Mouse (Mus musculus) heart, embryonic 10.5 days (tissue): ENCODE data around the gene Calm3. TPM values are rescaled to one million over a fixed set of nuclear protein-coding genes. Genes with fewer than 3 reads are reported as not detected.
A peak's percentile ranks its signal among the peaks of the same experiment; 100 is the strongest.
"Not testable (repeated sequence)": the region's sequence is repeated elsewhere in the genome, so short reads cannot be mapped to it uniquely, and the experiment has no call there.

Experiments used
- DNase-seq: peaks from one replicate; pipeline ENCODE4 v3.0.0-alpha.2; 2017; ENCODE audit warnings: low spot score
- H3K27ac ChIP-seq: fragments of 300-500 bp; sonication (generic); 2 replicates; pipeline ENCODE4 v1.5.1; 2016; ENCODE audit warnings: mild to moderate bottlenecking
- H3K27me3 ChIP-seq: fragments of 300-500 bp; sonication (generic); 2 replicates; pipeline ENCODE4 v1.6.1; 2016; ENCODE audit warnings: mild to moderate bottlenecking; ENCODE audit not compliant: poor library complexity, insufficient read depth, severe bottlenecking
- H3K36me3 ChIP-seq: fragments of 300-500 bp; sonication (generic); 2 replicates; pipeline ENCODE4 v1.6.1; 2016; ENCODE audit warnings: mild to moderate bottlenecking, moderate library complexity
- H3K4me1 ChIP-seq: fragments of 300-500 bp; sonication (generic); 2 replicates; pipeline ENCODE4 v1.6.1; 2016; ENCODE audit warnings: mild to moderate bottlenecking
- H3K4me3 ChIP-seq: fragments of 300-500 bp; sonication (generic); 2 replicates; pipeline ENCODE4 v1.5.1; 2016; ENCODE audit warnings: mild to moderate bottlenecking, moderate library complexity
- H3K9me3 ChIP-seq: fragments of 300-500 bp; sonication (generic); 2 replicates; pipeline ENCODE4 v1.6.1; 2016; ENCODE audit warnings: mild to moderate bottlenecking, moderate library complexity
- WGBS: fragments of 180-500 bp; shearing (Covaris S2); methylation state at CpG from one replicate; pipeline ENCODE4 v1.1.7; 2016; 5-methylcytosine and 5-hydroxymethylcytosine counted together
- polyA plus RNA-seq: library from polyadenylated mRNA; unstranded; fragments of >200 nt; fragmentation: Nextera tagmentation; extraction: Ambion mirVana; gene quantifications from 2 replicates; pipeline ENCODE4 v1.2.1, GENCODE M21; 2016

The Calm3 gene
- polyA plus RNA-seq: 114 and 117 TPM in 2 replicates

DNA sequence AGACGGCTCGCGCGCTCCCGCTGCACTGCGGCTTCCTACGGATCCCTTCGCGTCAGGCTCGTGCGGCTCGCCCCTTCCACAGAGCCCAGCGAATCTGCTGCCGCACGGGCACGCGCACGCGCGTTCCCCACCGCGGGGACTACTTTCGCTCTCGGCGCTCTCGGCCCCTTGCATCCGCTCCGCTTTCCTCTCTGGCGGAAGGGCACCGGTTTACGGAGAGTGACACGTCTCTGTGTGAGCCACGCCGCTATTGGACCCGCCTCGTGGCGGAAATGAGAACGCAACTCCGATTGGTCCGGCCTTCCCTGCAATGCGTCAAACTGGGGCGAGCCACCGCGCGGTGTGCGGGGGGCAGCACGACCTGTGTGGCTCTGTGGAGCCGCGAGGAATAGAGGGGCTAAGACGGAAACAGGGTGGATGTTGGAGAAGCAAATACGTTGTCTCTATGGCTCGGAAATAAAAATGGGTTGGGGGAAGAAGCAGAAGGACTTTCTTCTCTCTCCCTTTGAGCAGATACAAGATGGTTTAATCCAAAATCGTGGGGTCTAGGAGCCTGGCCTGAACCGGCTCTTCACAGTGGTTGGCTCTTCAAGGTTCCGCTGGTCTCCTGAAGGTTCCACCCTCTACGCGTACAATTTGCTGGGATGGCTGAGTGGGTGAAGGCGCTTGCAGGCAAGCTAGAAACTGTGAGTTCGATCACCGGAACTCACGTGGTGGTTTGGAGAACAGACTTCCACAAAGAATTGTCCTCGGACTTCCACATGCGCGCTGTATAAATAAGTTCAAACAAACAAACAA, at the start of gene Calm3:
TSS of gene Calm3 (minus strand) at position 78 of the 798 bp plus-strand sequence.
- peak; percentile 99 for DNase-seq
- Histone ChIP-seq H3K36me3 (peaks cover 20% of the 10 kb centered on the region), H3K9me3 (no peaks in the 10 kb centered on the region), H3K4me3 (peak within 1 kb of the TSS; percentile 95), H3K27me3 (no peaks in the 10 kb centered on the region), H3K4me1 (peaks cover 38% of the 10 kb centered on the region), H3K27ac (peak within 1 kb of the TSS; percentile 98)
- 1% methylated on average over 58 of the region's 64 CpGs for WGBS

DNA sequence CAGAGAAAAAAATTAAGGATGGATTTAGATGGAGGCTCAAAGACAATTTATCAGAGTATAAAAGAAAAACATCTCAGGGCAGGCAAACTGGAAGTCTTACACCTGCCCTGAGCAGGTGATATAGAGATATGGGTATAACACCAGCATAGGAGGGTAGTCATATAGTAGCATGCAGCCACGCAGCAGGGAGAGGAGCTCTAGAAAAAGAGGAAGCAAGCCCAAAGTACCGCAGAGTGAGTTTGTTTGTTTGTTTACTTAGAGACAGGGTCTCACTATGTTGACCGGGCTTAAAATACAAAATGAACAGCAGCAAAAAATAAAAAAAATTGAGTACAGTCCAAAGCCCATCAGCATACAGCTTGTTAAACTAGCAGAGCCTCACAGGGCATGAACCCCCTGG, 47.2 kb upstream of the Calm3 start:
- 81% methylated on average over 3 of the region's 3 CpGs for WGBS

GRCm38 (mm10) chr7:16968414-16968813, 44.5 kb upstream of the Calm3 start:
- DNase-seq: no peak
- no peaks in the 10 kb centered on the region for H3K36me3 ChIP-seq
- no peaks in the 10 kb centered on the region for H3K4me1 ChIP-seq
- H3K9me3 ChIP-seq: no peaks in the 10 kb centered on the region
- no peak overlapping the region for H3K27ac ChIP-seq
- no peaks in the 10 kb centered on the region for H3K27me3 ChIP-seq
- H3K4me3 ChIP-seq: no peak overlapping the region
- 79% methylated on average over 6 of the region's 6 CpGs for WGBS

More for the DNA sequence above, 47.2 kb upstream of the Calm3 start:
- Histone ChIP-seq H3K36me3 (no peaks in the 10 kb centered on the region), H3K27ac (no peak overlapping the region), H3K4me3 (no peak overlapping the region), H3K27me3 (no peaks in the 10 kb centered on the region), H3K9me3 (no peaks in the 10 kb centered on the region), H3K4me1 (peaks cover 6% of the 10 kb centered on the region; the same call in 1 of the 2 replicates)
- no peak for DNase-seq

- H3K36me3 ChIP-seq: no peaks in the 10 kb centered on the region
- H3K4me1 ChIP-seq: peaks cover 6% of the 10 kb centered on the region
- H3K9me3 ChIP-seq: no peaks in the 10 kb centered on the region
- H3K4me3 ChIP-seq: no peak overlapping the region
- no peak for DNase-seq
- H3K27me3 ChIP-seq: peaks cover 23% of the 10 kb centered on the region
- H3K27ac ChIP-seq: no peak overlapping the region
- 70% methylated on average over 5 of the region's 5 CpGs for WGBS
These were observed 37.8 kb upstream of the Calm3 start for GRCm38 (mm10) chr7:16961678-16962077.

GRCm38 (mm10) chr7:16959539-16960187, 35.7 kb upstream of the Calm3 start, which contains the start of gene Pnmal1:
TSS of gene Pnmal1 (plus strand) at chr7:16959679.
- no peaks in the 10 kb centered on the region for H3K9me3 ChIP-seq
- H3K36me3 ChIP-seq: no peaks in the 10 kb centered on the region
- WGBS: 33% methylated on average over 17 of the region's 17 CpGs
- peak within 1 kb of the TSS; percentile 27; the same call in 1 of the 2 replicates for H3K4me3 ChIP-seq
- peaks cover 23% of the 10 kb centered on the region for H3K27me3 ChIP-seq
- DNase-seq: no peak
- no peak within 1 kb of the TSS for H3K27ac ChIP-seq
- peaks cover 6% of the 10 kb centered on the region for H3K4me1 ChIP-seq

DNA sequence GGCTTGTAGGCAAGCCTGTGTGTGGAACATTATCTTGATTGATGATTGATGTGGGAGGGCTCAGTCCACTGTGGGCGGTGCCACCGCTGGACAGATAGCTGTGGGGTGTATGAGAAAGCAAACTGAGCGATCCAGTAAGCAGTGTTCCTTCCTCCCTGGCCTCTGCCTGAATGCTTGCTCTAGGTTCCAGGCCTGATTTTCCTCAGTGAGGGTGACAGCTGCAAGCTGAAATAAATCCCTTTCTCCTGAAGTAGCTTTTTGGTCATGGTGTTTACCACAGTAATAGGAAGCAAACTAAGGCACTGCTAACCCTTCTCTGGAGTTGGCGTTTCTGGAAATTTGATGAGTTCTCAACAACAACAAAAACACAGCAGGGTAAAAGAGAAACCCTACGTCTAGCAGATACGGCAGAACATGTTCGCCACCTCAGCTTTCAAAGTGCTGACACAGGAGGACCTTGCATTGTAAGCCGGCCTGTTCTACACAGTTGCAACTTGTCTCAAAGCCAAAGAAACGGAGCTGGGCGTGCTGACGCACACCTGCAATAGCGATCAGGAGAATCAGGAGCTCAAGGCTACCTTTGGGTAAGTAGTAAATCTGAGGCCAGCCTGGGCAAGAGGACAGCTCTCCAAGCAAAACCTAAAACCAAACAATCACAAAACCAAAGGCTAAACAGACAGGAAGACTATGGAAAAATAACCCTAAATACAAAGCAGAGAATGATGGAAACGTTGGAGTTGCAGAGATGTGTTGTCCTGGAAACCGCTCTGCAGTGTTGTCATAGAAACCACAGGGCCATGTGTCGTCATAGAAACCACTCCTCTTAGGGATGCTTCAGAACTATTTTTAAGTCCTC, 32.7 kb upstream of the Calm3 start:
- no peak overlapping the region for H3K4me3 ChIP-seq

DNA sequence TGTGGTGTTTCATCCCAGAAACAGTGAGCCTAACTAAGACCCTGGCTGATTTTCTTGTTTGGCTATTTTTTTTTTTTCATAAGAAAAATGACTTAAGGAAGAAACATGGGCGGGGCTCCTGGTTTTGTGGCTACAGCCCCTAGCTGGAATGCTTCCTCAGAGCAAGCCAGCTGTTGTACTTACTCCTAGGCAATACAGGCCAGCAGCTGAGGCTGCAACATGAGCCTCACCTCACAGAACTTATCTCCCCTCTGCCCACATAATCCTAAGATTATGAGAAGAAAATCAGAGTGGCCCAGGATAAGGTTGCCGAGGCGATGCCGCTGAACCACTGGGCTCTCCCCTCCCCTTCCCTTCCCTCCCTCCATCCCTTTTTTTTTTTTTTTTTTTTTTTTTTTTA, 31.8 kb upstream of the Calm3 start:
- no peaks in the 10 kb centered on the region for H3K9me3 ChIP-seq
- DNase-seq: no peak
- whole genome bisulfite sequencing: 61% methylated on average over 4 of the region's 4 CpGs
- H3K27ac ChIP-seq: no peak overlapping the region
- H3K27me3 ChIP-seq: peaks cover 12% of the 10 kb centered on the region
- H3K36me3 ChIP-seq: no peaks in the 10 kb centered on the region
- no peak overlapping the region for H3K4me3 ChIP-seq
- H3K4me1 ChIP-seq: peaks cover 9% of the 10 kb centered on the region

More for the DNA sequence above, 32.7 kb upstream of the Calm3 start:
- DNase-seq: no peak
- H3K9me3 ChIP-seq: no peaks in the 10 kb centered on the region
- no peaks in the 10 kb centered on the region for H3K36me3 ChIP-seq
- WGBS: 62% methylated on average over 15 of the region's 15 CpGs
- H3K27me3 ChIP-seq: peaks cover 22% of the 10 kb centered on the region
- no peak overlapping the region for H3K27ac ChIP-seq
- H3K4me1 ChIP-seq: peaks cover 6% of the 10 kb centered on the region

- H3K4me3 ChIP-seq, H3K9me3 ChIP-seq, DNase-seq, H3K36me3 ChIP-seq, H3K27ac ChIP-seq: not testable (repeated sequence)
- Histone ChIP-seq H3K4me1 (peaks cover 11% of the 10 kb centered on the region; the same call in 1 of the 2 replicates), H3K27me3 (peaks cover 11% of the 10 kb centered on the region)
- WGBS: 52% methylated on average over 2 of the region's 2 CpGs
These were observed 29.9 kb upstream of the Calm3 start for GRCm38 (mm10) chr7:16953776-16954175.

DNA sequence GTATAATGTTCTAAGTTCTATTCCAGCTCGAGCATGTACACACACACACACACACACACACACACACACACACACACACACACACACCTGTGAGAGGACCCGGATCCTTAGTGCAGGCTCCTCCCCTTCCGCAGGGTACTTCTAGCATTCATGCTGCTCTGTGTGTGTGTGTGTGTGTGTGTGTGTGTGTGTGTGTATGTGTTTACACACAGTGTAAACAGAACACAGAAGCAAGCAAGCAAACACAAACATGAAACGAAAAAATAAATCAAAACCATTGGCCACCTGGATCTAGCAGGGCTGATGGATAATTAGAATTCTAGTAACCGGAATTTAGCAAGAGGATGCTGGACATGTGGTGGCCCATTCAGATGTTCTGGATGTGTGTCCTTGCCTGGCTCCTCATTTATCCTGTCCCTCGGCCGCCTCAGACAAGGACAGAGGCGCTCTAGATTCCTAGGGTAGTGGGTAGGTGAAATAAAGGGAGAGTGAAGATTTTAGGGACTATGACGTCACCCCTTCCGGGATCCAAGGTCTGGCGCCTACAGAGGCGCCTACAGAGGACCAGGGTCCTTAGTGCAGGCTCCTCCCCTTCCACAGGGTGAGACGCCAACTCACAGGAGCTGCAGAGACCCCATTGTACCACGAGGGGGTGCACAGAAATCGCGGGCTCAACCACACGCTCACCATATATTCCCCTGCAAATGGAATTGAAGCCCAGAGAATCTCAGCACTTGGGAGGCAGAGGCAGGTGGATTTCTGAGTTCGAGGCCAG, 27.1 kb upstream of the Calm3 start:
- 28% methylated on average over 18 of the region's 18 CpGs for WGBS
- peaks cover 38% of the 10 kb centered on the region for H3K27me3 ChIP-seq

GRCm38 (mm10) chr7:16949908-16950841, 26.3 kb upstream of the Calm3 start:
- Histone ChIP-seq H3K9me3 (no peaks in the 10 kb centered on the region), H3K27me3 (peaks cover 47% of the 10 kb centered on the region), H3K4me1 (peaks cover 44% of the 10 kb centered on the region), H3K36me3 (no peaks in the 10 kb centered on the region), H3K4me3 (peak overlapping the region; percentile 49), H3K27ac (peak overlapping the region; percentile 56)
- DNase-seq: peak; percentile 91
- 12% methylated on average over 29 of the region's 29 CpGs for WGBS

More for the DNA sequence above, 27.1 kb upstream of the Calm3 start:
- H3K36me3 ChIP-seq: no peaks in the 10 kb centered on the region
- no peak overlapping the region for H3K4me3 ChIP-seq
- H3K27ac ChIP-seq: no peak overlapping the region
- H3K9me3 ChIP-seq: no peaks in the 10 kb centered on the region
- H3K4me1 ChIP-seq: peaks cover 35% of the 10 kb centered on the region
- DNase-seq: peak; percentile 93

DNA sequence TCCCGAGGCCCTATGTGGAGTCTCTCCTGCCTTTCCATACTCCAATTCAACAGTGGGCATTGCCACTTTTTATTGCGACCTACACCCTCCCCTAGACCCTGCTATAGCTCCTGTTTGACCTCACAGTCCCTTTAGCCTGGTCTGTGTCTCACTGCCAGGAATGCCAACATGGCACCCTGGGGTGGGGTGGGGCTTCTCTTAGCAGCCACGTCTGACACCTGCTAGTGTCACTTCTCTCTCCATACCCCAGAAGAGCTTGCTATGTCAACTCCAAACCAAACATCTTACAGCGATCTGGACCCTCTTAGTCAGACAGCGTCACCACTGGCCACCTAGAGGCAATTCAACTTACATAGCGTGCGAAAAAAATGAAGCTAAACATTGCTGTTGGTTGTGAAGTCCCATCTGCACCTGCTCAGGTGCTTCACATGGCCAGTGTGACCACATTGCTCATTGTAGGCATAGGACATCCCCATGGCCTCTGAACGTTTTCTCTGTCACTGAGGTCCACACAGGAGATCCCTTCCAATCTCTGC, 25.1 kb upstream of the Calm3 start:
- Histone ChIP-seq H3K9me3 (no peaks in the 10 kb centered on the region), H3K27me3 (peaks cover 56% of the 10 kb centered on the region), H3K36me3 (no peaks in the 10 kb centered on the region), H3K27ac (no peak overlapping the region), H3K4me3 (no peak overlapping the region), H3K4me1 (peaks cover 55% of the 10 kb centered on the region)
- WGBS: 49% methylated on average over 8 of the region's 8 CpGs
- no peak for DNase-seq
